Mouse (Mus musculus): Measurements from ENCODE around the gene Sesn2. TPM values are rescaled to one million over a fixed set of nuclear protein-coding genes. Genes with fewer than 3 reads are reported as not detected.

The Sesn2 gene
- total and polyA plus RNA-seq, 3 experiments = 9.6 to 27.5 TPM; not detected in 1

DNA sequence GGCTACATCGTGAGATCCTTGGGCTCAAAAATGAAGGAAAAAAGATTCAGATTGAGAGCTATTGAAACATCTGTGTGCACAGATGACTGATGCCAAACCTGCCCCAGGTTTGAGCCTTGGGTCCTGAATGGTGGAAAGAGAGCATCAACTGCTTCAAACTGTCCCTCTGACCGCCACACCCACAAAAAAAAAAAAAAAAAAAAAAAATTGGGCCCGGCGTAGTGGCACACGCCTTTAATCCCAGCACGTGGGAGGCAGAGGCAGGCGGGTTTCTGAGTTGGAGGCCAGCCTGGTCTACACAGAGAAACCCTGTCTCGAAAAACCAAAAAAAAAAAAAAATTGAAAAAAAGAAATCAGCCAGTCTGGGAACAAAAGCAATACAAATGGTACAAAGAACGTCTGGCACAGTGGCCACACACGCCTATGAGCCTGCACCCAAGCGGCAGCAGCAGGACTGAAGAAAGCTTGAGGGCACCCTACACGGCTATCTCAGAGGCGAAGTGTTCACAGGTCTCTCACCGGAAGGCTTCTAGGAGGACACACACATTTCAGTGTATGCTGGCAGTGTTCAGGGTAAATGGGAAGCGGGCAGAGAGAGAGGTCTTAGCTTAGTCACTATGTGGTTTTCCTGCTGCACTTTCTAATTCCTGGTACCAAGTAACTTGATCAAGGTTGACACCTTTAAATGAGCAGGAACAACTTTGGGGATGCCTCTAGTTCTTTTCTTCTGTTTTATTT lies 19.9 kb downstream of the Sesn2 start:
- H3K4me1 ChIP-seq (ENCODE audit: control insufficient read depth in 1 of 2, insufficient read depth in 2 of 2, low read length in 2 of 2) = no peaks in the 10 kb centered on the region
- no peaks in the 10 kb centered on the region for H3K79me2 ChIP-seq (ENCODE audit: control insufficient read depth, insufficient read depth, low read length, poor library complexity)
- no peaks in the 10 kb centered on the region for H3K27me3 ChIP-seq (ENCODE audit: control insufficient read depth in 1 of 2, insufficient read depth in 2 of 2, low read length in 2 of 2)
- no peak overlapping the region for H3K27ac ChIP-seq (ENCODE audit: control insufficient read depth, low read depth, low read length)
- TF ChIP-seq ZNF384 (IDR thresholded peaks at IDR 0.05; ENCODE audit: low read depth, low read length) (0 out of 2 replicates have a peak, but pooled peaks have one; percentile 3), MYC (IDR thresholded peaks at IDR 0.05; ENCODE audit: low read depth, low read length) (no peak)
- H3K9ac ChIP-seq (ENCODE audit: control insufficient read depth, low read depth, low read length, poor library complexity, severe bottlenecking) = no peak overlapping the region
- DNase-seq (ENCODE audit: low read depth, low spot score) = no peak
- H3K9me3 ChIP-seq (replicated peaks; ENCODE audit: insufficient read depth, low read length) = no peaks in the 10 kb centered on the region
- peaks cover 0 to 6% of the 10 kb centered on the region in 2 experiments; a peak in 2 of 4 replicates for H3K36me3 ChIP-seq (ENCODE audit: control insufficient read depth in 1 of 2, insufficient read depth in 2 of 2, low read length in 2 of 2)
- no peak overlapping the region for H3K4me3 ChIP-seq (ENCODE audit: control insufficient read depth in 1 of 2, insufficient read depth in 1 of 2, low read depth in 2 of 2, low read length in 2 of 2)

GRCm38 (mm10) chr4:132488976-132489375 lies 21.3 kb downstream of the Sesn2 start:
- DNase-seq (ENCODE audit: low read depth, low spot score) = no peak
- no peaks in the 10 kb centered on the region for H3K79me2 ChIP-seq (ENCODE audit: control insufficient read depth, insufficient read depth, low read length, poor library complexity)
- H3K27me3 ChIP-seq (ENCODE audit: control insufficient read depth in 1 of 2, insufficient read depth in 2 of 2, low read length in 2 of 2) = no peaks in the 10 kb centered on the region
- TF ChIP-seq E2F4 (IDR thresholded peaks at IDR 0.05; ENCODE audit: borderline replicate concordance, low read depth, low read length) (no peak), GABPA (IDR thresholded peaks at IDR 0.05; ENCODE audit: low read depth, low read length) (no peak), CHD1 (IDR thresholded peaks at IDR 0.05; ENCODE audit: low read depth, low read length) (no peak), GATA1 (IDR thresholded peaks at IDR 0.05; ENCODE audit: low read depth, low read length) (no peak), SMC3 (IDR thresholded peaks at IDR 0.05; ENCODE audit: low read depth, low read length) (no peak), ELF1 (IDR thresholded peaks at IDR 0.05; ENCODE audit: low read depth, low read length) (no peak), JUND (IDR thresholded peaks at IDR 0.05; ENCODE audit: low read depth, low read length) (no peak), POLR2A (IDR thresholded peaks at IDR 0.05; ENCODE audit: control insufficient read depth in 1 of 2, insufficient read depth in 1 of 2, low read depth in 1 of 2, low read length in 2 of 2, poor library complexity in 1 of 2) (no peak), BHLHE40 (IDR thresholded peaks at IDR 0.05; ENCODE audit: borderline replicate concordance, low read depth, low read length) (no peak)
- H3K4me3 ChIP-seq (ENCODE audit: control insufficient read depth in 1 of 2, insufficient read depth in 1 of 2, low read depth in 2 of 2, low read length in 2 of 2) = no peak overlapping the region
- no peaks in the 10 kb centered on the region for H3K9me3 ChIP-seq (replicated peaks; ENCODE audit: insufficient read depth, low read length)
- H3K9ac ChIP-seq (ENCODE audit: control insufficient read depth, low read depth, low read length, poor library complexity, severe bottlenecking) = no peak overlapping the region
- H3K27ac ChIP-seq (ENCODE audit: control insufficient read depth, low read depth, low read length) = no peak overlapping the region
- H3K4me1 ChIP-seq (ENCODE audit: control insufficient read depth in 1 of 2, insufficient read depth in 2 of 2, low read length in 2 of 2) = no peaks in the 10 kb centered on the region
- H3K36me3 ChIP-seq (ENCODE audit: control insufficient read depth in 1 of 2, insufficient read depth in 2 of 2, low read length in 2 of 2) = peaks cover 0 to 3% of the 10 kb centered on the region in 2 experiments; a peak in 1 of 4 replicates

GRCm38 (mm10) chr4:132488521-132488920 lies 21.8 kb downstream of the Sesn2 start:
- 0 out of 4 replicates have a peak, but pooled peaks cover 0 to 3% of the 10 kb centered on the region in 2 experiments for H3K36me3 ChIP-seq (ENCODE audit: control insufficient read depth in 1 of 2, insufficient read depth in 2 of 2, low read length in 2 of 2)
- no peak for TF ChIP-seq NELFE (IDR thresholded peaks at IDR 0.05; ENCODE audit: low read depth, low read length)
- no peak for TF ChIP-seq MAZ (IDR thresholded peaks at IDR 0.05; ENCODE audit: low read depth, low read length)
- no peak for TF ChIP-seq GATA1 (IDR thresholded peaks at IDR 0.05; ENCODE audit: low read depth, low read length)
- TF ChIP-seq USF2 (IDR thresholded peaks at IDR 0.05; ENCODE audit: borderline replicate concordance in 1 of 2, insufficient read depth in 1 of 2, low read depth in 1 of 2, low read length in 2 of 2) = no peak
- no peak for TF ChIP-seq SIN3A (IDR thresholded peaks at IDR 0.05; ENCODE audit: low read length)
- no peak for TF ChIP-seq TBP (IDR thresholded peaks at IDR 0.05; ENCODE audit: low read depth, low read length)
- no peak for TF ChIP-seq MYB (IDR thresholded peaks at IDR 0.05; ENCODE audit: low read depth, low read length)
- TF ChIP-seq CTCF (IDR thresholded peaks at IDR 0.05 in 2 of 3, conservative IDR thresholded peaks at IDR 0.05 in 1 of 3; ENCODE audit: control insufficient read depth in 1 of 3, insufficient read depth in 1 of 3, low read depth in 2 of 3, low read length in 3 of 3, poor library complexity in 1 of 3, severe bottlenecking in 1 of 3) = no peak
- no peak for TF ChIP-seq JUND (IDR thresholded peaks at IDR 0.05; ENCODE audit: low read depth, low read length)
- no peak for TF ChIP-seq CHD2 (IDR thresholded peaks at IDR 0.05; ENCODE audit: low read length)
- TF ChIP-seq ZKSCAN1 (IDR thresholded peaks at IDR 0.05; ENCODE audit: low read depth, low read length) = no peak
- no peak for TF ChIP-seq ZNF384 (IDR thresholded peaks at IDR 0.05; ENCODE audit: low read depth, low read length)
- no peak for TF ChIP-seq ZC3H11A (IDR thresholded peaks at IDR 0.05; ENCODE audit: low read depth, low read length)
- no peak for TF ChIP-seq E2F4 (IDR thresholded peaks at IDR 0.05; ENCODE audit: borderline replicate concordance, low read depth, low read length)
- TF ChIP-seq POLR2AphosphoS5 (IDR thresholded peaks at IDR 0.05; ENCODE audit: borderline replicate concordance, low read depth, low read length) = no peak
- no peak for TF ChIP-seq BHLHE40 (IDR thresholded peaks at IDR 0.05; ENCODE audit: borderline replicate concordance, low read depth, low read length)
- no peak for TF ChIP-seq MEF2A (IDR thresholded peaks at IDR 0.05; ENCODE audit: extremely low read depth, insufficient replicate concordance, low read depth, low read length, poor library complexity, severe bottlenecking)
- no peak for TF ChIP-seq ELF1 (IDR thresholded peaks at IDR 0.05; ENCODE audit: low read depth, low read length)
- TF ChIP-seq NRF1 (IDR thresholded peaks at IDR 0.05; ENCODE audit: insufficient read depth, low read depth, low read length, poor library complexity, severe bottlenecking) = no peak
- no peaks in the 10 kb centered on the region for H3K27me3 ChIP-seq (ENCODE audit: control insufficient read depth in 1 of 2, insufficient read depth in 2 of 2, low read length in 2 of 2)
- no peaks in the 10 kb centered on the region for H3K4me1 ChIP-seq (ENCODE audit: control insufficient read depth in 1 of 2, insufficient read depth in 2 of 2, low read length in 2 of 2)
- no peak overlapping the region for H3K9ac ChIP-seq (ENCODE audit: control insufficient read depth, low read depth, low read length, poor library complexity, severe bottlenecking)
- no peak for DNase-seq (ENCODE audit: low read depth, low spot score)
- no peak overlapping the region for H3K4me3 ChIP-seq (ENCODE audit: control insufficient read depth in 1 of 2, insufficient read depth in 1 of 2, low read depth in 2 of 2, low read length in 2 of 2)
- H3K27ac ChIP-seq (ENCODE audit: control insufficient read depth, low read depth, low read length) = no peak overlapping the region
- no peaks in the 10 kb centered on the region for H3K79me2 ChIP-seq (ENCODE audit: control insufficient read depth, insufficient read depth, low read length, poor library complexity)
- H3K9me3 ChIP-seq (replicated peaks; ENCODE audit: insufficient read depth, low read length) = no peaks in the 10 kb centered on the region
